Mouse (Mus musculus) lung, adult 2 months (tissue): ENCODE measurements around the gene Mical1.

Experiments
- CTCF ChIP-seq: fragments of 200-500 bp; IDR thresholded peaks from 2 replicates; pipeline ENCODE4 v1.5.1; 2011; ENCODE audit warnings: mild to moderate bottlenecking, low read length, control low read depth; ENCODE audit not compliant: insufficient read depth
- POLR2A ChIP-seq: fragments of 200-500 bp; IDR thresholded peaks from 2 replicates; pipeline ENCODE4 v1.6.1; 2011; ENCODE audit warnings: low read depth, mild to moderate bottlenecking, control low read depth, low read length, borderline replicate concordance; ENCODE audit errors: extremely low read depth

DNA sequence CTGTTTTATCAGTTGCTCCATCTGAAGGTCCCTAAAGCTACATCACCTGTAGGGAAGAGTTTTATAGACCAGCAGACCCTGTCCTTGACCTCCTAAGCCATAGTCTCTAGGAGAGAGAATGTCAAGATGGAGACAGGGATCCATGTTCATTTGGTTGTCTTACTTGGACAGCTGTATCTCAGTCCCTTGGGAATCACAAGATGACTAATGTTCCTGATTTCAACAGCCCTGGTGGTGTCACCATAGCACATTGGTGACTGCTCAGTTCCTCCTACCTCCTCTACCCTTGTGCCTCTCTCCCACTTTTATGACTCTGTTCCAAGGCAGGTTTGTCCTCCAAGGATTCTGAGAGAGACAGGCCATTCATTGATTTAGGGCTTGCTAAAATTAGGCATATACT lies 38.8 kb downstream of the Mical1 start:
- TF ChIP-seq POLR2A = no peak
- no peak for TF ChIP-seq CTCF
